Mouse (Mus musculus): Measurements from ENCODE around the gene Sult1a1. TPM values are rescaled to one million over a fixed set of nuclear protein-coding genes. Genes with fewer than 3 reads are reported as not detected.
A peak's percentile ranks its signal among the peaks of the same experiment; 100 is the strongest.

The Sult1a1 gene
- polyA plus RNA-seq, 1 experiment: 7.1 TPM

- Histone ChIP-seq H3K4me3 (ENCODE audit: control insufficient read depth, low read depth, low read length) (no peak overlapping the region), H3K27ac (ENCODE audit: control insufficient read depth, insufficient read depth, low read depth, low read length) (no peak overlapping the region), H3K4me1 (ENCODE audit: control insufficient read depth, insufficient read depth, low read length) (peaks cover 12% of the 10 kb centered on the region), H3K27me3 (ENCODE audit: control insufficient read depth, insufficient read depth, low read length) (no peaks in the 10 kb centered on the region; the same call in 1 of the 2 replicates), H3K36me3 (ENCODE audit: control insufficient read depth, insufficient read depth, low read length) (no peaks in the 10 kb centered on the region)
- TF ChIP-seq POLR2A (IDR thresholded peaks at IDR 0.05; ENCODE audit: control insufficient read depth, low read depth, low read length): no peak
Observed at GRCm38 (mm10) chr7:126702861-126703756, 26.9 kb upstream of the Sult1a1 start.

GRCm38 (mm10) chr7:126702358-126702757 lies 26.1 kb upstream of the Sult1a1 start:
- no peaks in the 10 kb centered on the region; the same call in 1 of the 2 replicates for H3K27me3 ChIP-seq (ENCODE audit: control insufficient read depth, insufficient read depth, low read length)
- H3K4me1 ChIP-seq (ENCODE audit: control insufficient read depth, insufficient read depth, low read length): peaks cover 12% of the 10 kb centered on the region
- H3K4me3 ChIP-seq (ENCODE audit: control insufficient read depth, low read depth, low read length): no peak overlapping the region
- H3K36me3 ChIP-seq (ENCODE audit: control insufficient read depth, insufficient read depth, low read length): no peaks in the 10 kb centered on the region
- TF ChIP-seq POLR2A (IDR thresholded peaks at IDR 0.05; ENCODE audit: control insufficient read depth, low read depth, low read length): no peak
- no peak for TF ChIP-seq CTCF (IDR thresholded peaks at IDR 0.05; ENCODE audit: control insufficient read depth, insufficient read depth, insufficient replicate concordance, low read depth, low read length)
- H3K27ac ChIP-seq (ENCODE audit: control insufficient read depth, insufficient read depth, low read depth, low read length): no peak overlapping the region

GRCm38 (mm10) chr7:126701559-126702357 lies 25.5 kb upstream of the Sult1a1 start:
- Histone ChIP-seq H3K27ac (ENCODE audit: control insufficient read depth, insufficient read depth, low read depth, low read length) (no peak overlapping the region), H3K4me3 (ENCODE audit: control insufficient read depth, low read depth, low read length) (no peak overlapping the region), H3K4me1 (ENCODE audit: control insufficient read depth, insufficient read depth, low read length) (peaks cover 12% of the 10 kb centered on the region), H3K27me3 (ENCODE audit: control insufficient read depth, insufficient read depth, low read length) (no peaks in the 10 kb centered on the region; the same call in 1 of the 2 replicates), H3K36me3 (ENCODE audit: control insufficient read depth, insufficient read depth, low read length) (no peaks in the 10 kb centered on the region)
- TF ChIP-seq POLR2A (IDR thresholded peaks at IDR 0.05; ENCODE audit: control insufficient read depth, low read depth, low read length) (no peak), CTCF (IDR thresholded peaks at IDR 0.05; ENCODE audit: control insufficient read depth, insufficient read depth, insufficient replicate concordance, low read depth, low read length) (no peak)

GRCm38 (mm10) chr7:126701070-126701469 lies 24.8 kb upstream of the Sult1a1 start:
- Histone ChIP-seq H3K4me3 (ENCODE audit: control insufficient read depth, low read depth, low read length) (no peak overlapping the region), H3K27ac (ENCODE audit: control insufficient read depth, insufficient read depth, low read depth, low read length) (no peak overlapping the region), H3K36me3 (ENCODE audit: control insufficient read depth, insufficient read depth, low read length) (no peaks in the 10 kb centered on the region), H3K4me1 (ENCODE audit: control insufficient read depth, insufficient read depth, low read length) (peaks cover 18% of the 10 kb centered on the region), H3K27me3 (ENCODE audit: control insufficient read depth, insufficient read depth, low read length) (no peaks in the 10 kb centered on the region; the same call in 1 of the 2 replicates)
- TF ChIP-seq POLR2A (IDR thresholded peaks at IDR 0.05; ENCODE audit: control insufficient read depth, low read depth, low read length) (no peak), CTCF (IDR thresholded peaks at IDR 0.05; ENCODE audit: control insufficient read depth, insufficient read depth, insufficient replicate concordance, low read depth, low read length) (peak; percentile 86; the same call in 1 of the 2 replicates)

- H3K36me3 ChIP-seq (ENCODE audit: control insufficient read depth, insufficient read depth, low read length): no peaks in the 10 kb centered on the region
- H3K27ac ChIP-seq (ENCODE audit: control insufficient read depth, insufficient read depth, low read depth, low read length): no peak overlapping the region
- H3K4me3 ChIP-seq (ENCODE audit: control insufficient read depth, low read depth, low read length): no peak overlapping the region
- peaks cover 18% of the 10 kb centered on the region for H3K4me1 ChIP-seq (ENCODE audit: control insufficient read depth, insufficient read depth, low read length)
- no peak for TF ChIP-seq CTCF (IDR thresholded peaks at IDR 0.05; ENCODE audit: control insufficient read depth, insufficient read depth, insufficient replicate concordance, low read depth, low read length)
- TF ChIP-seq POLR2A (IDR thresholded peaks at IDR 0.05; ENCODE audit: control insufficient read depth, low read depth, low read length): no peak
- H3K27me3 ChIP-seq (ENCODE audit: control insufficient read depth, insufficient read depth, low read length): no peaks in the 10 kb centered on the region; the same call in 1 of the 2 replicates
Observed at GRCm38 (mm10) chr7:126700063-126701015, 24.1 kb upstream of the Sult1a1 start.

- peaks cover 10% of the 10 kb centered on the region for H3K4me1 ChIP-seq (ENCODE audit: control insufficient read depth, insufficient read depth, low read length)
- no peaks in the 10 kb centered on the region for H3K27me3 ChIP-seq (ENCODE audit: control insufficient read depth, insufficient read depth, low read length)
- H3K36me3 ChIP-seq (ENCODE audit: control insufficient read depth, insufficient read depth, low read length): no peaks in the 10 kb centered on the region
- no peak overlapping the region for H3K4me3 ChIP-seq (ENCODE audit: control insufficient read depth, low read depth, low read length)
- TF ChIP-seq CTCF (IDR thresholded peaks at IDR 0.05; ENCODE audit: control insufficient read depth, insufficient read depth, insufficient replicate concordance, low read depth, low read length): no peak
- TF ChIP-seq POLR2A (IDR thresholded peaks at IDR 0.05; ENCODE audit: control insufficient read depth, low read depth, low read length): no peak
- H3K27ac ChIP-seq (ENCODE audit: control insufficient read depth, insufficient read depth, low read depth, low read length): no peak overlapping the region
Observed at GRCm38 (mm10) chr7:126697838-126698237, 21.6 kb upstream of the Sult1a1 start.

Data from testis, adult 2 months (tissue).